Mouse (Mus musculus) midbrain, embryonic 15.5 days (tissue): ENCODE results near the gene Dazap2. TPM values are rescaled to one million over a fixed set of nuclear protein-coding genes. Genes with fewer than 3 reads are reported as not detected.
A peak's percentile ranks its signal among the peaks of the same experiment; 100 is the strongest.

Source experiments
- ATAC-seq: fragments of 200-750 bp; cut with Nextera tagmentation; replicated peaks from 2 replicates; pipeline ENCODE4 v1.8.0; 2017; ENCODE audit warnings: moderate TSS enrichment
- H3K27ac ChIP-seq: fragments of 300-500 bp; sonication (generic); 2 replicates; pipeline ENCODE4 v1.5.1; 2015; ENCODE audit warnings: mild to moderate bottlenecking, inconsistent platforms
- H3K27me3 ChIP-seq: fragments of 300-500 bp; sonication (generic); replicated peaks from 2 replicates; pipeline ENCODE4 v1.6.1; 2015; ENCODE audit warnings: inconsistent platforms
- H3K36me3 ChIP-seq: fragments of 300-500 bp; sonication (generic); replicated peaks from 2 replicates; pipeline ENCODE4 v1.6.1; 2015; ENCODE audit warnings: inconsistent platforms
- H3K4me1 ChIP-seq: fragments of 300-500 bp; sonication (generic); 2 replicates; pipeline ENCODE4 v1.6.1; 2015; ENCODE audit warnings: inconsistent platforms
- H3K4me2 ChIP-seq: fragments of 300-500 bp; sonication (generic); 2 replicates; pipeline ENCODE4 v1.6.1; 2015; ENCODE audit warnings: inconsistent platforms, mild to moderate bottlenecking, moderate library complexity
- H3K4me3 ChIP-seq: fragments of 300-500 bp; sonication (generic); 2 replicates; pipeline ENCODE4 v1.5.1; 2015; ENCODE audit warnings: mild to moderate bottlenecking, inconsistent platforms
- H3K9ac ChIP-seq: fragments of 300-500 bp; sonication (generic); 2 replicates; pipeline ENCODE4 v1.6.1; 2015; ENCODE audit warnings: mild to moderate bottlenecking, inconsistent platforms
- H3K9me3 ChIP-seq: fragments of 300-500 bp; sonication (generic); 2 replicates; pipeline ENCODE4 v1.6.1; 2016; ENCODE audit warnings: inconsistent platforms
- WGBS: fragments of 180-500 bp; shearing (Covaris S2); methylation state at CpG from one replicate; pipeline ENCODE4 v1.1.7; 2015; ENCODE audit warnings: mixed read lengths; 5-methylcytosine and 5-hydroxymethylcytosine counted together
- polyA plus RNA-seq: library from polyadenylated mRNA; unstranded; fragments of >200 nt; fragmentation: Nextera tagmentation; extraction: Ambion mirVana; gene quantifications from 2 replicates; pipeline ENCODE4 v1.2.1, GENCODE M21; 2015

The Dazap2 gene
- 127 and 130 TPM in 2 replicates for polyA plus RNA-seq

DNA sequence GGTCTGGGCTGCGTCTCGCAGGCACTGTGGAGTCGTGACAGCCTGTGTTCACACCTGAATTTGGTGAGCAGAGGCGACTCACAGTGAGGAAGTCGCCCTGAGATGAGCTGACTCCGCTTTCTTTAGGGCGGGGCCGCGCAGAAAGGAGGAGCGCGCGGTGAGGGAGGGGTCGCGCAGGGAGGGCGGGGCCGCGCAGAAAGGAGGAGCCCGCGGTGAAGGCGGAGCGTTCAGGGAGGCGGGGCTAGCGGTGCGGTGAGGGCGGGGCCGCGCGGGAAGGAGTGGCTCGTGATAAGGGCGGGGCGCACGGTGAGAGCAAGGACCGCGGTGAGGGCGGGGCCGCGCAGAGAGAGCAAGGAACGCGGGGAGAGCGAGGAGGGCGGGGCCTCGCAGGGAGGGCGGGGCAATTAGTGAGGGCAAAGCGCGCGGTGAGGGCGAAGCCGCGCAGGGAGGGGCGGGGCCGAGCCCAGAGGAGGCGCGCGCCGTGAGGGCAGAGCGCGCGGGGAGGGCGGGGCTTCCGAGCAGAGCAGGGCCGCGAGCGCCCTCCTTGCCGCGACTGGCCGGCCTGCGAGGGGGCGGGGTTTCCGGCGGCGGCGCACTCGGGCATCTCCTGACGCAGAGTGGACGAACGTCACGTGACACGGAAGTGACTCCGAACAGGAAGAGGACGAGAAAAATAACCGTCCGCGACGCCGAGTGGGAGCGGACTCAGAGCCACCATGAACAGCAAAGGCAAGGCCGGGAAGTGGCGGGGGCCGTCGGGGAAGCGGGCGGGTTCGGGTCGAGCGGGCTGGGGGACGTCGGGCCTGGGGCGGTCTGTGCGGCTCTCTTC lies at the start of gene Dazap2:
TSS of gene Dazap2 (plus strand) at position 354 of the 829 bp plus-strand sequence.
- H3K4me3 ChIP-seq = peak within 1 kb of the TSS; percentile 95
- H3K27me3 ChIP-seq = no peaks in the 10 kb centered on the region
- peaks cover 25% of the 10 kb centered on the region for H3K4me1 ChIP-seq
- H3K9me3 ChIP-seq = no peaks in the 10 kb centered on the region
- peaks cover 11% of the 10 kb centered on the region for H3K36me3 ChIP-seq
- peak within 1 kb of the TSS; percentile 88 for H3K4me2 ChIP-seq
- peak; percentile 89 for ATAC-seq
- peak within 1 kb of the TSS; percentile 98 for H3K27ac ChIP-seq
- under 1% methylated on average over 88 of the region's 99 CpGs for WGBS
- peak within 1 kb of the TSS; percentile 90 for H3K9ac ChIP-seq

DNA sequence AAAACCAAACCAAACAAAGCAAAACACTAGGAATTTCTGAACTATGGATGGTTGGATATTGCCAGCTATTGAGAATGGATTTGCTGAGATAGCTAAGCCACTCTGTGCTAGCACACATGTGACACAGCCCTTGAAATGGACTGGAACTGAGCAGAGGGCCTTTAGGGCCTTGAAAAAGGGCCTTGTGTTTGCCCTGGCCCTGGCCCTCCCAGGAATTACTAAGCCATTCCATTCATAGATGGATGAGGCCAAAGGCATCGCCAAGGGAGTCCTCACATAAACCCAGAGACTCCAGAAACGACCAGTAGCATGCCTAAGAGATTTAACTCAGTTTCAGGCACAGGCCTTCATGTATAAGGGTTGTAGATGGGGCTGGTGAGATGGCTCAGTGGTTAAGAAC lies 48.6 kb upstream of the Dazap2 start:
- ATAC-seq = no peak
- H3K36me3 ChIP-seq = no peaks in the 10 kb centered on the region
- H3K27ac ChIP-seq = no peak overlapping the region
- no peaks in the 10 kb centered on the region for H3K9me3 ChIP-seq
- H3K9ac ChIP-seq = no peak overlapping the region
- H3K4me1 ChIP-seq = no peaks in the 10 kb centered on the region
- no peak overlapping the region for H3K4me3 ChIP-seq
- H3K27me3 ChIP-seq = no peaks in the 10 kb centered on the region
- H3K4me2 ChIP-seq = no peak overlapping the region
- 60% methylated on average over 2 of the region's 2 CpGs for WGBS

DNA sequence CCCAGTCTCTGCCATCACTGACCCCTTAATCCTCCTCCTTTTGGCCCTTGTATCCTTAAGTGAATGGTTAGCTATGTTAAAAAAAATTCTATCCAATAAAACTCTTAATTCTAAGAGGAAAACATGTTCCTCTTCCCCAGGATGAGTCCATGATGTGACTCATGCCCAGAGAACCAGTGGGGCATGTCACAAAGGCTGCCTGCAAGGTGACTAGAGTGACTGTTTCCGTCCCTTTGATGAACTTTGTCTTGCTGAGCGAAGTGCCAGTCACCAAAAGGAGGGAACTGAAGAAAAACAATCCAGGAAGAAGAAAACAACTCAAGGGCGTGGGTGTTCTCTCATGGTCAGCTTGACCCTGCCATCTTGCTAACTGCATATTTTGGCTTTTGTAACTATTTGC lies 45.9 kb upstream of the Dazap2 start:
- H3K4me3 ChIP-seq = no peak overlapping the region
- peaks cover 10% of the 10 kb centered on the region for H3K4me1 ChIP-seq
- H3K4me2 ChIP-seq = no peak overlapping the region
- ATAC-seq = no peak
- H3K27me3 ChIP-seq = no peaks in the 10 kb centered on the region
- H3K9me3 ChIP-seq = no peaks in the 10 kb centered on the region
- WGBS = 75% methylated on average over 3 of the region's 3 CpGs
- H3K27ac ChIP-seq = no peak overlapping the region
- no peaks in the 10 kb centered on the region for H3K36me3 ChIP-seq
- no peak overlapping the region for H3K9ac ChIP-seq

DNA sequence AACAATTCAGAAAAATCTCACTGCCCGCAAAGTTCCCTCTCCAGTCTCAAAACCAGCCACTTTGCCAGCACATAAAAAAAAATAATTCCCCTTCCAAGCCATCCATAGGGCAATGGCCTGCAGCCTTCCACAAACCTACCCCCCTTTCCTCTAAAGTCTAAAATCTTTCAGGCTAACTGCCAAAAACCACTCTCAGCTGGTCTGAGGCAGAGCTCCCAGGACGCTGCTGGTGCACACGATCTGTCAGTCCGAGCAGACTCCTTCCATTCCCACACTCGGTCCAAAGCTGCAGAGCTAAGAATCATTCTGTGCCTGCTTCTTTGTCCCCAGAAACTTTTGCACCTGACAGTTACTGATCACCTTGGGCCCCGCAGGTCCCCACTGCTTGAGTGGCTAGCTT lies 41.2 kb upstream of the Dazap2 start:
- WGBS = 56% methylated on average over 6 of the region's 6 CpGs
- H3K9ac ChIP-seq = no peak overlapping the region
- H3K4me1 ChIP-seq = peaks cover 11% of the 10 kb centered on the region
- H3K27ac ChIP-seq = peak overlapping the region; percentile 34; the same call in 1 of the 2 replicates
- no peak overlapping the region for H3K4me2 ChIP-seq
- H3K27me3 ChIP-seq = no peaks in the 10 kb centered on the region
- H3K36me3 ChIP-seq = peaks cover 12% of the 10 kb centered on the region
- no peak for ATAC-seq
- no peak overlapping the region for H3K4me3 ChIP-seq
- no peaks in the 10 kb centered on the region for H3K9me3 ChIP-seq

DNA sequence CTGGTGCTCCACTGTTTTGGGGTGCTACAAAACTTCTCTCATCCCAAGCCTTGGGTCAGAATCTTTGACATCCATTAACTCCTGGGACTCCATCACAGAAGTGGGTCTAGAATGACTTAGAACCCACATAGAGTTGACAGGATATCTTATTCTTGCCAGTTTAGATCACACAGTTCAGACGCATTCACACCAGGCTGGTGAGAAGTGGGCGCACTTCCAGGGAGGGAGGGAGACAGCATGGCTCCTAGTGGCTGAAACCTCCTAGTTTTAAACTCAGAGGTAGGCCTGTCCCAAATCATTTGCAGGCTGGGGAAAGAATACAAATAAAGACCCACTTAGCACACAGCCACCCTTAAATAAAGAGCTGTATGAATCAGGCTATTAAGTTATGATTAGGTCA lies 40.8 kb upstream of the Dazap2 start:
- Histone ChIP-seq H3K4me2 (no peak overlapping the region), H3K27me3 (no peaks in the 10 kb centered on the region), H3K27ac (peak overlapping the region; percentile 34; the same call in 1 of the 2 replicates), H3K9ac (no peak overlapping the region), H3K4me3 (no peak overlapping the region), H3K4me1 (peaks cover 11% of the 10 kb centered on the region), H3K9me3 (no peaks in the 10 kb centered on the region), H3K36me3 (peaks cover 12% of the 10 kb centered on the region)
- no peak for ATAC-seq
- 75% methylated on average over 2 of the region's 2 CpGs for WGBS

DNA sequence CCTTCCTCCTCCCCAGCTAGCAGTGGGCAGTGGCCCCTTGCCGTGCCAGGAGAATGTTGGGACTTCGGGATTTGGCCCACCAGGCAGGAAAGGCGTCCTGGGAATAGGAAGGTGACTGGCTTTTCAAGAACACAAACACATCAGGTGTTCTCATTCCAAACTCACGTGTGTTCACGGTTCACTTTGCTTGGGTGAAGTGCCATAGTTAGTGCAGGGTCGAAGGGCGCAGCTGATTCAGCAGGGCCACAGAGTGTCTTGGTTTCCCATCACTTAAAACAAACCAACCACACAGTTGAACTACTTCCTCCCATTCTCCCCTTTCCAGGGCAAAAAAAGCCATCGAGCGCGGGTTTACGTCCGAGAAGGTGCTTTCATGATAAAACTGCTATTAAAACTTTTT lies 39.8 kb upstream of the Dazap2 start:
- no peak overlapping the region for H3K9ac ChIP-seq
- H3K4me2 ChIP-seq = no peak overlapping the region
- 86% methylated on average over 12 of the region's 12 CpGs for WGBS
- peaks cover 12% of the 10 kb centered on the region for H3K36me3 ChIP-seq
- H3K9me3 ChIP-seq = no peaks in the 10 kb centered on the region
- peaks cover 11% of the 10 kb centered on the region for H3K4me1 ChIP-seq
- no peaks in the 10 kb centered on the region for H3K27me3 ChIP-seq
- H3K27ac ChIP-seq = no peak overlapping the region
- no peak for ATAC-seq
- H3K4me3 ChIP-seq = no peak overlapping the region

DNA sequence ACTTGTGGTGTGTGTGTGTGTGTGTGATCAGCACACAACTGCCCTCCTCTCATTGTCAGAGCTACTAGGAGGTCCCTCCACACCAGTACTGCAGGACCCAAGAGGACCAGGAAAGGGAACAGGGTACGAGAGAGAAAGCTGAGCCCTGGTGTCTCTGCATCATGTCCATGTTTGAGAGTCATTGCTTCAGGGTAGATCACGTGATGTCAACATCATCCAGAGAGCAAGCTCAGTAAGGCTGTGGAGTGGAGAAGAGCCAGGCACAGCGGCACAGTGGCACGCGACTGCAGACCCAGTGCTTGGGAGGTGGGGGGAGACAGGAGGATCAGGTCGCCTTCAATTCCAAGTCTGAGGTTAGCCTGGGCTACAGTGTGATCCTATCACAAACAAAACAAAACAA lies 38.8 kb upstream of the Dazap2 start:
- Histone ChIP-seq H3K27ac (no peak overlapping the region), H3K4me3 (no peak overlapping the region), H3K4me2 (no peak overlapping the region), H3K27me3 (no peaks in the 10 kb centered on the region), H3K9ac (no peak overlapping the region), H3K4me1 (peaks cover 11% of the 10 kb centered on the region), H3K36me3 (peaks cover 20% of the 10 kb centered on the region), H3K9me3 (no peaks in the 10 kb centered on the region)
- ATAC-seq = no peak
- 92% methylated on average over 6 of the region's 6 CpGs for WGBS

DNA sequence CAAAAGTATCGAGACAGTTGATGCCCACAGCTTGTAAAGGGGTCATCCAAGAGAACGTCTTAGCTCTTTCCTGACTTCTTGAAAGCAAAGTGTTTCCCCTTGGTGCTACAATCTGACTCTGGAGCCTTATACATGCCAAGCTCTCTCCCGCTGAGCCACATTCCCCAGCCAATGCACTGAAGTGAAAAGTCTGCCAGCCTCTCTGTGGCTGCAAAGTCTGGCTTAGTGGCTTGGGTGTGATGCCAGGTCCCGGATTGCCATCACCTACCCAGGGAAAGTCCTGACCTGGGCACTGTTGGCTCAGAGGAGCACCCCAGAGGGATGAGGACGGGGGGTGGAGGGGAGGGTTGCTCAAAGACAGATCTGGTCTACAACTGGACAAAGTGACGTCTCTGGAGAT lies 38.3 kb upstream of the Dazap2 start:
- Histone ChIP-seq H3K27ac (no peak overlapping the region), H3K36me3 (peaks cover 20% of the 10 kb centered on the region), H3K27me3 (no peaks in the 10 kb centered on the region), H3K4me2 (no peak overlapping the region), H3K9ac (no peak overlapping the region), H3K9me3 (no peaks in the 10 kb centered on the region), H3K4me3 (no peak overlapping the region), H3K4me1 (peaks cover 11% of the 10 kb centered on the region)
- ATAC-seq = no peak
- 88% methylated on average over 6 of the region's 6 CpGs for WGBS

DNA sequence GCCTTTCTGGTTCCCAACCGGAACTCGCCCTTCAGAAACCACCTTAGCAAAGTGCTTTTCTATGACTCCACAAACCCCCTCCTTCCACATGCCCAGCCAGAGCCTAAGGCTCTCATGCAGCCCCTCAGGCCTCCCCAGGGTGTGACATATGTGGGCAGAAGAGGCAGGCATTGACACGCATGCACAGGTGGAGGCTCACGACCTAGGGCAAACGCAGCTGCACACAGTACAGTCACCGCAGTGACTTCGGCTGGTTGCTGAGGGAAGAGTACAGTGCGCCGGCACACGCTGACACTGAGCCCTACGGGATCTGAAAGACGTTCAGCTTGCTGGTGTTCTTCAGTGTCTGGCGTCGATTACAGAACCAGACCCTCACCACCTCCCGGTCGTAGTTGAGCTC lies 37.2 kb upstream of the Dazap2 start:
- WGBS = 89% methylated on average over 16 of the region's 16 CpGs
- peaks cover 11% of the 10 kb centered on the region for H3K4me1 ChIP-seq

DNA sequence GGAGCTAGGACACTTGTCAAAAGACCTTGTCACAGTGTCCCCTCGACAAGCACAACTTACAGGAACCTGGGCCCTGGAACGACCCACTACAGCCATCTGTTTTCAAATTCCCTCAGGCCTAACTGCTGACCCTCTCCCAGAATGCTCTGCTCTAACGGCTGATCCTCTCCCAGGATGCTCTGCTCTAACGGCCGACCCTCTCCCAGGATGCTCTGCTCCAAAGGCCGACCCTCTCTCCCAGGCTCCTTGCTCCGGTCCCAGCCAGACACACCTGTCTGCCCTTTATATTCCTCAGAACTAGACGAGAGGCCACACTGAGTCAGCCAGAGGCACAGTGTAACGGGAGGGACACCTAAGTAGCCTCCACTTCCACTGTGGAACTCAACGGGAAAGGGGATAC lies 35.0 kb upstream of the Dazap2 start:
- no peak overlapping the region for H3K27ac ChIP-seq
- H3K4me2 ChIP-seq = no peak overlapping the region
- peaks cover 24% of the 10 kb centered on the region for H3K36me3 ChIP-seq
- ATAC-seq = no peak
- no peaks in the 10 kb centered on the region for H3K9me3 ChIP-seq
- no peak overlapping the region for H3K4me3 ChIP-seq
- H3K27me3 ChIP-seq = no peaks in the 10 kb centered on the region
- 88% methylated on average over 10 of the region's 10 CpGs for WGBS
- no peak overlapping the region for H3K9ac ChIP-seq
- no peaks in the 10 kb centered on the region for H3K4me1 ChIP-seq

More for the DNA sequence above, 37.2 kb upstream of the Dazap2 start:
- H3K4me2 ChIP-seq = no peak overlapping the region
- no peak overlapping the region for H3K9ac ChIP-seq
- H3K27me3 ChIP-seq = no peaks in the 10 kb centered on the region
- H3K4me3 ChIP-seq = no peak overlapping the region
- no peaks in the 10 kb centered on the region for H3K9me3 ChIP-seq
- H3K36me3 ChIP-seq = peaks cover 20% of the 10 kb centered on the region
- H3K27ac ChIP-seq = no peak overlapping the region
- ATAC-seq = no peak

DNA sequence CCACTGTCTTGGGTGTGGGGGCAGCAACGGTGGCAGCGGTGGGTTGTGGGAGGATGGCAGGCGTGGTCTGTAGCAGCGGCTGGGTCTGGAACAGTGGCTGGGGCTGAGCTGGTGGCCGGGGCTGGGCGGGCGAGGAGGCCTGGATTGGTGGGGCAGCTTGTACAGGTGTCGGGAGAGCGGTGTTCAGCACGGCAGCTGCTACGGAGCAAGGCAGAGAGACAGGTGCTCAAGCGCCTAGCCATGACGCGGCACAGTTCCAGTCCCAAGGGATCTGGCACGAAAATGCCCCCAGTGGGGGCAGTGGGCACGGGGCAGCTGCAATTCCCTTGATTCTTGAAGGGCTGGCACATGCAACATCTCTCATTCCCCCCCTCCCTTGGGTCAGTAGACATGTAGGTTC lies 29.2 kb upstream of the Dazap2 start:
- 93% methylated on average over 16 of the region's 16 CpGs for WGBS
- Histone ChIP-seq H3K4me1 (no peaks in the 10 kb centered on the region), H3K4me3 (no peak overlapping the region), H3K9me3 (no peaks in the 10 kb centered on the region), H3K36me3 (peaks cover 31% of the 10 kb centered on the region), H3K27ac (no peak overlapping the region), H3K9ac (no peak overlapping the region), H3K27me3 (no peaks in the 10 kb centered on the region), H3K4me2 (no peak overlapping the region)
- ATAC-seq = no peak

DNA sequence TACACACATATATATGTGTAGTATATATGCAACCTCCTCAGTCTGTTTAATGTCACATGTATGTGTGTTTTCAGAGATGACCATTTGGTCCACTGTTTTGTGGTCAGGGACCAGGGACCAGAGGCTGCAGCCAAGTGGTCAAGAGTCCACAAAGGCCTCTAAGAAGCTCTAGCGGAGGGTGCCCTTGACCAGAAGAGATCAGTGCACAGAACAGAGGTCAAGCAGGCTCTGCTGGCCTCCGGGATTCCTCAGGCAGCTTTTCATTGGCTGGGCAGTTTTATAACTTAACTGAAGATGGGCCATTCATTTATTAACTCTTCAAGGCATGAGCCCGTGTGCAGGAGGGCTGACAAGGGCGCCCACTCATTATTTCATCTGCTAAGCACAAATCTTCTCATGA lies 28.0 kb upstream of the Dazap2 start:
- ATAC-seq = no peak
- peaks cover 27% of the 10 kb centered on the region for H3K36me3 ChIP-seq

DNA sequence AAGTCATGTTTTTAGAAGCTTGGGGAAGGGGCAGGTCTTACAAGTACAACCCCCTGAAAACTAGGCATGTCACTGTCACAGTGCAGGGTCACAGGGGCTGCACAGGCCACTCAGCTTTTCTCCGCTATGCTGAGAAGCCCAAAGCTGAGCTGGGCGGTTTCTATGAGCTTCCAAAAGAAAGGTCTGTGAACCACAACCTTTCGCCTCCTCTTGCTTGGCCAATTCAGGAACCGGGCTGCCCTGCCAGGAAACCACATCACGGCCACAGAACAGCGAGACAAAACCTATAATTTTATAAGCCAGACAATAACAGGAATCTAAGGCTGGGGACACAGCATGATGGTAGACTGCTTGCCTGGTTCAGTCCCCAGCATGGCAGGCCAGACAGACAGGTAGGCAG lies 26.9 kb upstream of the Dazap2 start:
- no peaks in the 10 kb centered on the region for H3K27me3 ChIP-seq
- H3K9me3 ChIP-seq = no peaks in the 10 kb centered on the region
- no peak for ATAC-seq
- H3K4me2 ChIP-seq = no peak overlapping the region
- H3K4me3 ChIP-seq = no peak overlapping the region
- WGBS = 87% methylated on average over 6 of the region's 6 CpGs
- no peaks in the 10 kb centered on the region for H3K4me1 ChIP-seq
- H3K36me3 ChIP-seq = peaks cover 27% of the 10 kb centered on the region
- H3K9ac ChIP-seq = no peak overlapping the region
- H3K27ac ChIP-seq = no peak overlapping the region

More for the DNA sequence above, 28.0 kb upstream of the Dazap2 start:
- Histone ChIP-seq H3K27me3 (no peaks in the 10 kb centered on the region), H3K4me1 (no peaks in the 10 kb centered on the region), H3K27ac (no peak overlapping the region), H3K4me3 (no peak overlapping the region), H3K9ac (no peak overlapping the region), H3K4me2 (no peak overlapping the region), H3K9me3 (no peaks in the 10 kb centered on the region)
- 86% methylated on average over 4 of the region's 4 CpGs for WGBS
